Mouse (Mus musculus): ENCODE measurements around the gene Aff1.

GRCm38 (mm10) chr5:103821500-103822298 lies 129.5 kb downstream of the Aff1 start:
- TF ChIP-seq POLR2A (IDR thresholded peaks at IDR 0.05; ENCODE audit: insufficient read depth, low read depth, low read length) (no peak), CTCF (IDR thresholded peaks at IDR 0.05; ENCODE audit: insufficient read depth, low read depth, low read length) (no peak)

All from olfactory bulb, adult 2 months (tissue).